Mouse (Mus musculus) adrenal gland, adult 2 months (tissue): ENCODE results near the gene Krtap5-2. TPM values are rescaled to one million over a fixed set of nuclear protein-coding genes. Genes with fewer than 3 reads are reported as not detected.
"Not testable (repeated sequence)": the region's sequence is repeated elsewhere in the genome, so short reads cannot be mapped to it uniquely, and the experiment has no call there.

Experiments used
- DNase-seq: peaks from one replicate; pipeline ENCODE4 v3.0.0; 2021
- long read RNA-seq: library from polyadenylated mRNA; stranded (forward); transcript quantifications from one replicate; pipeline ENCODE4 v2.0.0, GENCODE M21; 2021
- polyA plus RNA-seq: library from polyadenylated mRNA; depleted of rRNA; stranded (reverse); fragments of >200 nt; gene quantifications from 2 replicates; pipeline ENCODE4 v1.2.3, GENCODE M21; 2012; rRNA removed
- total RNA-seq, 2 experiments: library from RNA; stranded (reverse); gene quantifications; 2 replicates each; pipeline ENCODE4 v1.2.3; 2021

Krtap5-2 gene
- total RNA-seq (not detected), polyA plus RNA-seq (not detected in 2 replicates)
- long read RNA-seq, result 0 reads

DNA sequence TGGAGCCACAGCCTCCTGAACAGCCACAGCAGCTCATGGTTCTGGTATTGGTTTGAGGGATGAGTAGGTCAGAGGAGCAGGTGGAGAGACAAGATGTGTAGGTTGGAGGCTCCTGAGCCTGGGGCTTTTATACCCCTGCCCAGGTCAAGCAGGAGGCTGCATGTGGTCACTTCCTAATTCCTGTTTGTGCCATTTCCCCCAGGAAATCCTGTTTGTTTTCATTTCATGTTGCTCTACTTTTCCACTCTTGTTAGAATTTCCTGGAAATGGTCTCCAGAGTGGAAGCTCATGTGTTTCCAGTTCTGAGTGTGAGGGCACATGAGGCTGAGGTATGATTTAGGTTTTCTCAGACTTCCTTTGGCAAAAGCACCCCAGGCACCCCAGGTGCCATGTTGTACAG is at the start of gene Krtap5-2:
Gene Krtap5-2, minus strand, starts transcription at position 101 of the 400 bp plus-strand sequence.
- not testable (repeated sequence) for DNase-seq

DNA sequence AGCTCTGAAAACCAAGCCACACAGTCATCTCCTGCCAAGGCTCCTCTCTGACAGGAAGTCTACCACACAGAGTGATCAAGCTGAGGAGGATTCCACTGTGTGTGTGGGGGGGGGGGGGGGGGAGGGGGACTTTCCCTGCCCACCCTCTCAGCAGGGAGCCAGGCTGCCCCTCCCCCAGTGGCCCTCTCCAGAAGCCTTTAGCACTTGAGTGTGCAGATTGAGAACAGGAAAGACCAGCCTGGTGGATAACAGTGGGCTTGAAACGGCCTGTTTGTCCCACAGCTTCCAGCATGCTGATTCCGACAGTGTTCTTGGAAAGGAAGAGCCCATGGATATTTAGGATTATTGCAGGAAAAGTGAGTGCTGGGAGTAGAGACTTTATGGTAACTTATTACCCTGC is 48.7 kb upstream of the Krtap5-2 start:
- DNase-seq, result no peak

DNA sequence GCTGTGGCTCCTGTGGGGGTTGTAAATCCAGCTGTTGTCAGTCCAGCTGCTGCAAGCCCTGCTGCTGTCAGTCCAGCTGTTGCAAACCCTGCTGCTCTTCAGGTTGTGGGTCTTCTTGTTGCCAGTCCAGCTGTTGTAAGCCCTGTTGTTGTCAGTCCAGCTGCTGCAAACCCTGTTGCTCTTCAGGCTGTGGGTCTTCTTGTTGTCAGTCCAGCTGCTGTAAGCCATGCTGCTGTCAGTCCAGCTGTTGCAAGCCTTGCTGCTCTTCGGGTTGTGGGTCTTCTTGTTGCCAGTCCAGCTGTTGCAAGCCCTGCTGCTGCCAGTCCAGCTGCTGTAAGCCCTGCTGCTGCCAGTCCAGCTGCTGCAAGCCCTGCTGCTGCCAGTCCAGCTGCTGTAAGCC is 36.3 kb upstream of the Krtap5-2 start:
- DNase-seq, result not testable (repeated sequence)

DNA sequence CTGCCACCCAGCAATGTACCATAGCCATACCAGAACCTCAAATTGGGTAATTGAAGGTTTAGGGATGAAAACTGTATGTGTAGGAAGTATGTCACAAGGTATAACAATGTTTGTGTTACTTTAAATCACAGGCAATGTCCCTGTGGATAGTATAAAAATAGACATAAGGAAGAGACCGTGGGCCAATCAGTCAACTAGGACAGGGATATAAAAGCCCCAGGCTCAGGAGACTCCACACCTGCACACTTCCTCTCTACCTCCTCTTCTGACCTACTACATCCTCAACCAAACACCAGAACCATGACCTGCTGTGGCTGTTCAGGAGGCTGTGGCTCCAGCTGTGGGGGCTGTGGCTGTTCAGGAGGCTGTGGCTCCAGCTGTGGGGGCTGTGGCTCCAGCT is 35.8 kb upstream of the Krtap5-2 start, which contains the start of gene Gm7579:
Gene Gm7579, plus strand, starts transcription at position 301 of the 400 bp plus-strand sequence.
- no peak for DNase-seq

DNA sequence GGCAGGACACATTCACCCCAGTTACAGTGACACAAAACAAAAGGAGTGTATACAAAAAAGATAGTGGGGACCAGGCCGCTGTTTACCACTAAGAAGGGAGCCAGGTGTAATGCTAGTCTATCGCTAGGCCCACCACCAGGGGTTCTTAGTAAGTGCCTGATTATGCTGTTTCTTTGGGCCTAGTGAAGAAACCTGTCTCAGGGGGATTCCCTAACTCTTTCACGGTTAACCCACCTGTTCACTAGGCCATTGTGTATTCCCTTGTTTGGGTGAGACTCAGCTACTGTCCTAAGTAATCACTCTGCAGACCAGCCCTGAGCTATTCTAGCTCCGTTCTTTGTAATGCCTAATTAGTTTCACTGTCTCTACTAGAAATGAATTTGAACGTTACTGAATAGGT is 31.1 kb upstream of the Krtap5-2 start:
- DNase-seq, result not testable (repeated sequence)

DNA sequence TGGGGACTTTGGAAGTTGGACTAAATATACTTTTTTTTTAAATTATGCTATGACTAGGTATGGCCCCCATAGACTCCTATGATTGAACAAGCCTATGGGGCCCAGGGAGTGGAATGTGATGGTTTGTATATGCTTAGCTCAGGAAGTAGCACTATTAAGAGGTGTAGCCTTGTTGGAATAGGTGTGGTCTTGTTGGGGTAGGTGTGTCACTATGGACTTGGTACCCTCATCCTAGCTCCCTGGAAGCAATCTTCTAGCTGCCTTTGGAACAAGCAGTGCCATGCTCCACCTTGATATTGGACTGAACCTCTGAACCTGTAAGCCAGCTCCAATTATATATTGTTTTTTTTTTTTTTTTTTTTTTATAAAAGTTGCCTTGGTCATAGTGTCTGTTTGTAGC is 29.7 kb upstream of the Krtap5-2 start:
- no peak for DNase-seq

DNA sequence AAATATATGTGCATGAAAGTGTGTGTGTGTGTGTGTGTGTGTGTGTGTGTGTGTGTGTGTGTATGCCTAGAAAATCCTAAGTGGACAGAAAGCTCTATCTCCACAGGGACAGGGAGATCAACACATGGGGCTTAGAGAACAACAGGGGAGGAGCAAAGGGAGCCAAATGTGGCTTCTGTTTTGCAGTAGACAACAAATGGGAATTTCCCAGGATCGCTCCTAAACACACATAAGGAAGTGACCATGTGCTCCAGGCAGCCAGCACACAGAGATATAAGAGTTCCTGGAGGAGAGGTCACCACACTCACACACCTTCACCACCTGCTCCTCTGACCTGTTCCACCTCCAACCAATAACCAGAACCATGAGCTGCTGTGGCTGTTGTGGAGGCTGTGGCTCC is 25.3 kb upstream of the Krtap5-2 start, which contains the start of gene Krtap5-3:
Gene Krtap5-3, plus strand, starts transcription at position 301 of the 400 bp plus-strand sequence.
- no peak for DNase-seq

DNA sequence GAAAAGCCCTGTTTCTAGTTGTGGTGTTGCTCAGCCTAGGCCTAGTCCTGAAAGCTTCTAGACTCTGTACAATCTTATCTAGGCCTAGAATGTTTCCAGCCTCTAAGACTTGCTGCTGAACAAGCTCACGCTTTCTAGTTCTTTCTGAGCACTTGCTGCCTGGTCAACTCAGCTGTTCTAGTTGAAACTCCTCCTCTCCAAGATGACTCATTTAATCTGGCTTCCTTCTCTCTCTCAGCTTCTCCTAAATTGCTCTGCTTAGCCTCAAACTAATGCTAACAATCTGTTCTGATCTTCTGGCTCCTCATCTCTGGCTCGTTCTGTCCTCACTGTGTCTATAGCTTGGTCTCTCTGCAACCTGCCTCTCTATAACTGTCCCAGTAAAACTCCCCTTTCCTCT is 22.9 kb upstream of the Krtap5-2 start:
- DNase-seq, result no peak

DNA sequence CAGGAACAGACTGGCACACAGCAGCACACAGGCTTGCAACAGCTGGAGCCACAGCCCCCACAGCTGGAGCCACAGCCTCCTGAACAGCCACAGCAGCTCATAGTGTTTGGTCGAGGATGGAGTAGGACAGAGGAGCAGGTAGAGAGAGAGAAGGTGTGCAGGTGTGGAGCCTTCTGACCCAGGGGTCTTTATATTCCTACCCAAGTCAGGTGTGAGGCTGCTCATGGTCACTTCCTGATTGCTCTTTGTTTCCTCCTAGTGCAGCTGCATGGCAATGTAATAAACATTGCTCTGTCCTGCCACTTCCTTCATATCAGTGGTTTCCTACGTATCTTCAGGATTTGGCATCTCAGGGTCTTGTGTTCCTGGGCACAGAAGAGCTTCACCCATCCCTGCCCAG is 14.5 kb upstream of the Krtap5-2 start, which contains the start of gene Gm10153:
Gene Gm10153, minus strand, starts transcription at position 101 of the 400 bp plus-strand sequence.
- no peak for DNase-seq

DNA sequence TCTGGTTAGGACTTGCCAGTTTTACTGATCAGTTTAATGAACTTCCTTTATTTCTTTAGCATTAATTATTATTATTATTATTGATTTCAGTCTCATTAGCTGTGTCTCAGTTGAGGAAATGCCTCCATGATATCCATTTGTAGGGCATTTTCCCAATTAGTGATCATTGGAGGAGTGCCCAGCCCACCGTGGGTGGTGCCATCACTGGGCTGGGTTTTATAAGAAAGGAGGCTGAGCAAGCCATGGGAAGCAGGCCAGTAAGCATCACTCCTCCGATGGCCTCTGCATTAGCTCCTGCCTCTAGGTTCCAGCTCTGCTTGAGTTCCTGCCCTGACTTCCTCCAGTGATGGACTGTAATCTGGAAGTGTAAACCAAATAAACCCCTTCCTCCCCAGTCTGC is 12.4 kb upstream of the Krtap5-2 start:
- DNase-seq, result no peak

DNA sequence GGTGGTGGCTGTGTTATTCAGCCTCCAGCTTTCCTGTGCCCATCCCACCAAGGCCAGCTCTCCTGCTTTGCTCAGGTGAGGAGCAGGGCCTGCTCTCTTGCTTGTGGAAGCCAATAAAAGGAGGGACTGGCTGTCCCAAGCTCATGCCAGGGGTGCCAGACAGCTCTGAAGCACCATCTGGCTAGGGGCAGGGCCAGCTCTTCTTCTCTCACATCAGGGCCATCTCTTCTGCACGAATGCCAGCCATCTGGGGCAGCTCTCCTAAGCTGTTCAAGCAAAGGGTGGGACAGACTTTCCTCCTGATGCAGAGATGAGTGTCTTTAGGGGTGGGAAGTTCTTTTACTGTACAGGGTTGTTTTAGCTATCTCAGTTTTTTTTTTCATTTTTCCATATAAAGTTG is 5.2 kb upstream of the Krtap5-2 start:
- no peak for DNase-seq

DNA sequence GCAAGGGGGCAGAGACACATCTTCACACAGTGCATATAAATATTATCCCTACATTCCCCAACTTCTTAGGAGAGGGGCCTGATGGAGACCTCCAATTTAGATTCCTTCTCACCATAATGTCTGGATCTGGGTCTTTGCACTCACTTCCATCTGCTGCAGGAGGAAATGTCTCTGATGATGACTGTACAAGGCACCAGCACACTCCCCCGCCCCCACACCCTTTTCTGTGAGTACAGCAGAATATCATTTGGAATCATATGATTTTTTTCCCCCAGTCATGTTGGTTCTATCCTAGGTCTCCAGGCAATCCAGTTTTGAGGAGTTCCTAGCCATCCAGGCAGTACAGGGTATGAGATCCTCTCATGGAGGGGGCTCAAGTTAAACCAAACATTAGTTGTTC is 2.9 kb upstream of the Krtap5-2 start:
- DNase-seq, result no peak

DNA sequence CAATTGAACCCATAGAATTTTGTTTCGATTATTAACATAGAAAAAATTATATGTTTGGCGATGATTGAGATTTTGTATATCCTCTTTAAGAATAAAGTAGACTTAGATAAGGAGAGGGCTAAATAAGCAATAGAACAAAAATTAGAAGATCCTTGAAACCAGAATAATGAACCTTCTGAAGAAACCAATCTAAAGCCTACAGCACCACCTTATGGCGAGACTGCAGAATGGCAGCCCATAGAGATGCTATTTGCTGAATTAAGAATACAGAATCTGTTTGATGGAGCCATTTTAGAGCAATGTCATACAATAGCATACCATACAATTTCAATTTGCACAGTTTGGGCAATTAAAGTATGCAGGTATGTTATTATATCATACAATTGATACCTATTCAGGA is 6.0 kb downstream of the Krtap5-2 start:
- no peak for DNase-seq

DNA sequence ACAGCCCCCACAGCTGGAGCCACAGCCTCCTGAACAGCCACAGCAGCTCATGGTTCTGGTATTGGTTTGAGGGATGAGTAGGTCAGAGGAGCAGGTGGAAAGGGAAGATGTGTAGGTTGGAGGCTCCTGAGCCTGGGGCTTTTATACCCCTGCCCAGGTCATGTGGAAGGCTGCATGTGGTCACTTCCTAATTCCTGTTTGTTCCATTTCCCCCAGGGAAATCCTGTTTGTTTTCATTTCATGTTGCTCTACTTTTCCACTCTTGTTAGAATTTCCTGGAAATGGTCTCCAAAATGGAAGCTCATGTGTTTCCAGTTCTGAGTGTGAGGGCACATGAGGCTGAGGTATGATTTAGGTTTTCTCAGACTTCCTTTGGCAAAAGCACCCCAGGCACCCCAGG is 10.2 kb downstream of the Krtap5-2 start, which contains the start of gene Gm4553:
Gene Gm4553, minus strand, starts transcription at position 101 of the 400 bp plus-strand sequence.
- not testable (repeated sequence) for DNase-seq

DNA sequence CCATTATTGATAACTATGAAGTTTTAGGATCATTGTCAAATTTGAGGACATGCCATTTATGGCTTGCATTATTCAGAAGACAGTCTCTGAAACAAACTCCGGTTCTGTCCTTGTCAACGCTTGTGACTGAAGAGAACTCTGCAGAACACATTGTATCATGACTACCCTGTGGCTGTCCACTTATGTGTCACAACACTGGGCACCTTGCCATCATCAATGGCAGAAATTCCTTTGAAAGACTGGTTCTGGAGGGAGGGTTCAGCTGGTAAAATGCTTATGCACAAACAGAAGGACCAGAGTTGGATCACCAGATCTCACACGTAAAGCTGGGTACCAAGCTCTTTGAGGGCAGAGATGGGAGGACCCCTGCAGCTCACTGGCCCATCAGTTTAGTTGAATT is 16.4 kb downstream of the Krtap5-2 start:
- peak; percentile 10 for DNase-seq

DNA sequence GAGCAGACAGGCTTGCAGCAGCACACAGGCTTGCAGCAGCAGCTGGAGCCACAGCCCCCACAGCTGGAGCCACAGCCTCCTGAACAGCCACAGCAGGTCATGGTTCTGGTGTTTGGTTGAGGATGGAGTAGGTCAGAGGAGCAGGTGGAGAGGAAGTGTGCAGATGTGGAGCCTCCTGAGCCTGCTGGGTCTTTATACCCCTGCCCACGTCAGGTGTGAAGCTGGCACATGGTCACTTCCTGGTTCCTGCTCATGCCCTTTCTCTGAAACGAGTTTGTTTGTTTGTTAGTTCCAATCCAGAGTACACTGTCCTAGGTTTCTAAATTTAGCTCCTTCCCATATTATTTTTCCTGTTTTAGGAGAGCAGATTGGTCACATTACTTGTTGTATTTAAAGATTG is 18.8 kb downstream of the Krtap5-2 start, which contains the start of gene Gm29735:
Gene Gm29735, minus strand, starts transcription at position 101 of the 400 bp plus-strand sequence.
- DNase-seq, result not testable (repeated sequence)

DNA sequence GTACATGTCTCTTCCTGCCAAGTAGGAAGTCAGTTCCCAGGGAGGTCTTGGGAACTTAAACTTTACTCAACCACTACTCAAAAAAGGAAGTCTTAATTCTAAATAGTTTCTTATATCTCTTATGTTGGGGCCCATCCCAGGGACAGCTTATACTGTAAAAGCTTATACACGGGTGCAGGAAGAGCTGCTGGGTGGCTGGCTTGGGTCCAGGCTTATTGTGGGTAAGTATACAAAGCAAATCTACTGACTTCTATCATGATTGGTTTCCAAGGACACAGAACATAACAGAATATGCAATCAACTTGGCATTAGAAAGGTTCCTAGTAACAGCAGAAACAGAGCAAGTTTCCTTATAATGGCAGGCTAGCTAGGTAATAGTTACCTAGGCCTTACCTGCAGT is 20.5 kb downstream of the Krtap5-2 start:
- DNase-seq, result no peak

DNA sequence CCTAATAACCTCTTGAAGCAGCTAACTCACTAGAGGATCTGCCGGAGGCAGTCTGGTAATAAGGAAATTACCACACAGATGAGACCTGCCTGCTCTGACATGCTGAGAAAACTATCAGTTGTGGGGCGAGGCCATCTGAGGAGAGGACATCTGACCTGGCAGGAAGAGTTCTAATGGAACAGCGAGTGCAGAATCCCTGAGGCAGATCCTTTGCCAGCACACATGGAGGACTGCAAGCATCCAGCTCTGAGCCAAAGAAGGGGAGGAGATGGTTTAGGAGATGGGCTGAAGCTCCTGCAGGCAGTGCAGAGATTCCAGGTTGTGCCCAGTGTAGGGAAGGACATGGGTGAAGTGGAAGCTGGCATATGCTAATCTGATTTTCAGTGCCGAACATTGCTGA is 23.6 kb downstream of the Krtap5-2 start:
- DNase-seq, result no peak

DNA sequence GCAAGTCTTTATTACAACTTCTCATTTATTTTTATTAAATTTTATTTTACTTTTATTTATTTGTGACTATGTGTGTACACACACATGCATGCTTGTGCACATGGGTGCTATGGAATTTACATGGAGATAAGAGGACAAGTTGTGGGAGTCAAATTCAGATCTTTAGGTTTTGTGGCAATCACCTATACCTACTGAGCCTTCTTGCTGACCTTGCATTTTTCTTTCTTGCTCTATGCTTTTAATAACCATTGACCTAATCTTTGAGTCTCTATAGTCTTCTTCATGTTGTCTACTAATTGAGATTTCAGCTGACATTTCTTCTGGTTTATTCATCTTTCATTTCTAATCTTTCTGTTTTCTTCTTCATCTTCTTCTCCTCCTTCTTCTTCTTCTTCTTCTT is 27.2 kb downstream of the Krtap5-2 start:
- DNase-seq, result no peak

DNA sequence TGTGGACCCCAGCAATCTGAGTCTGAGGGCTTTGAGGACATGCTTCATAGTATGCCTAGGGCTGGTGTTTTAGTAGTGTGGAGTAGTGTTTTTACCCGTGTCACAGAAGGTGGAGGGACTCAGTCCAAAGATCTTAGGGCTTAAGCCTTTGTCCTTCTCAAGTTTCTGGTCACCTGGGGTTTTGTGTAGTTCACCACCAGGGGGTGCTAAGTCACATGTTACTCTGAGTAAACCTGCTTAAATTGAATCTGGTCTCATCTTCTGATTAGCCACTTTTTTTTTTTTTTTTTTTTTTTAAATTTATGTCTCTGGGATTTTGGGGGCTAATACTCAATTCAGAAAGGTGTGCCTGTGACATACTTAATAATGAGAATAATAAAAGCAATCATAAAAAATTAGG is 29.8 kb downstream of the Krtap5-2 start:
- DNase-seq, result peak; percentile 44

DNA sequence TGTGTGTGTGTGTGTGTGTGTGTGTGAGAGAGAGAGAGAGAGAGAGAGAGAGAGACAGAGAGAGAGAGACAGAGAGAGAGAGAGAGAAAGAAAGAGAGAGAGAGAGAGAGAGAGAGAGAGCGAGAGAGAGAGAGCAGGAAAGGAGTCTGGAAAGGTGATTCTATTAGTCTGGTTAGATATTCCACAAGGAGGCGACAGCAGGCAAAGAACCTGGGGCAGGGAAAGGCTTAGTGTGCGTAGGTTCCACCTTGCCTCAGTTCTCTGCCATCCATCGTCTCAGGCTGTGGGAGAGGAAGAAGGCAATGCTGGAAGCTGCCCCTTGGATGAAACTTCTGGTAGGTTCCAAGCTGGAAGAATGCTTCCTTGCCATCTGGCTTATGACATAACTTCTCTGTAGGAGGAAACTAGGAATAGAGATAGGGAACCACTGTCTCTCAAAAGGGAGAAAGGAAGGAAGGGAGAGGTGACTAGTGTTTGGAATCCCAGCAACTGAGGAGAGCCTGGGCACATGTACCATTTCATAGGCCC is 30.3 kb downstream of the Krtap5-2 start:
- no peak for DNase-seq

DNA sequence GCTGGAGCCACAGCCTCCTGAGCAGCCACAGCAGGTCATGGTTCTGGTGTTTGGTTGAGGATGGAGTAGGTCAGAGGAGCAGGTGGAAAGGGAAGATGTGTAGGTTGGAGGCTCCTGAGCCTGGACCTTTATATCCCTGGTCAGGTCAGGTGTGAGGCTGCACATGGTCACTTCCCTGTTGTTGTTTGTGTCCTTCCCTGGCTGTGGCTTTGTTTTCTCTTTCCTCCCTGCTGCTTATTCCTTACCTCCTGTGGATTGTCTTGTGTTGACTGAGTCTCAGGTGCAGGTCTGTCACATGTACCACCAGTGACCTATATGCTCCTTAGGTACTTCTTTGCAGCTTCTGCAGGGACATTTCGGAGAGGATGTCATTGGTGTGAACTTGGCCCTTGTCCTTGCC is 31.3 kb downstream of the Krtap5-2 start, which contains the start of gene Gm45337:
Gene Gm45337, minus strand, starts transcription at position 101 of the 400 bp plus-strand sequence.
- DNase-seq, result no peak

DNA sequence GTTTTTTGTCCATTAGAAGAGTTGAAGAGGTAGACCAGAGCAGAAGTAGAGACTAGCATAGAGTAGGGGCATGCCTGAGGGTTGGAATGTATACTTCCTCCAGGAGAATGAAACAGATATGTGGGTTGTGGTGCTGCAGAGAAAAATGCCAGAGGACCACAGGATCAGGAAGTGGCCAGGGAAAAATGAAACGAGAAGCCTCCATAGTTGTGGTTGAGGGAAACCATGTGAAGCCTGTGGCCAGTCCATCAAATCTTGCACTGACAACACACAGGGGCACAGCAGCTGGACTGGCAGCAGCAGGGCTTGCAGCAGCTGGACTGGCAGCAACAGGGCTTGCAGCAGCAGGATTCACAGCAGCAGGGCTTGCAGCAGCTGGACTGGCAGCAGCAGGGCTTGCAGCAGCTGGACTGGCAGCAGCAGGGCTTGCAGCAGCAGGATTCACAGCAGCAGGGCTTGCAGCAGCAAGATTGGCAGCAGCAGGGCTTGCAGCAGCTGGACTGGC is 32.2 kb downstream of the Krtap5-2 start:
- not testable (repeated sequence) for DNase-seq

DNA sequence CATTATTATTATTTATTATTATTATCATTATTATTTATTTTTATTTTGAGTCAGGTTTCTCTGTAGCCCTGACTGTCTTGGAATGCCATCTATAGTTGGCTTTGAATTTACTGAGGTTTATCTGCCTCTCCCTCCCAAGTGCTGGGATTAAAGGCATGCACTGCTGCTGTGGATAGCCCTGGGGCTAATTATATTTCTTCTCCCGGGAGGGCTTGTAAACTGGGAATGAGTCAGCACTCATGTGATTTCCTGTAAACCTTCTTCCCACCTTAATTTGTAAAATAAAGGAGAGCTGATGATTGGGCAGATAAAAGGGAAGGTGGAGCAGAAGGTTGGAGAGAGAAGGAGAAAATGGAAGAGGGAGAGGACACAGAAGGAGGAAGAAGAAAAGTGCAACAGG is 35.1 kb downstream of the Krtap5-2 start:
- DNase-seq, result no peak
